Mouse (Mus musculus): ENCODE measurements around the gene Mdm2.

GRCm38 (mm10) chr10:117731244-117732101 is 20.9 kb upstream of the Mdm2 start:
- TF ChIP-seq CTCF (conservative IDR thresholded peaks at IDR 0.05; ENCODE audit: insufficient read depth, insufficient read length, low read depth, low read length) (peak; percentile 95), POLR2A (IDR thresholded peaks at IDR 0.05; ENCODE audit: low read depth, low read length) (no peak)
